Mouse (Mus musculus) cerebral cortex, adult 2 months (tissue): Measurements from ENCODE around the gene Rpl3l.

Experiments used
- WGBS: fragments of 180-500 bp; shearing (Covaris S2); methylation state at CpG from one replicate; pipeline ENCODE4 v1.1.7; 2018; 5-methylcytosine and 5-hydroxymethylcytosine counted together

Rpl3l gene

DNA sequence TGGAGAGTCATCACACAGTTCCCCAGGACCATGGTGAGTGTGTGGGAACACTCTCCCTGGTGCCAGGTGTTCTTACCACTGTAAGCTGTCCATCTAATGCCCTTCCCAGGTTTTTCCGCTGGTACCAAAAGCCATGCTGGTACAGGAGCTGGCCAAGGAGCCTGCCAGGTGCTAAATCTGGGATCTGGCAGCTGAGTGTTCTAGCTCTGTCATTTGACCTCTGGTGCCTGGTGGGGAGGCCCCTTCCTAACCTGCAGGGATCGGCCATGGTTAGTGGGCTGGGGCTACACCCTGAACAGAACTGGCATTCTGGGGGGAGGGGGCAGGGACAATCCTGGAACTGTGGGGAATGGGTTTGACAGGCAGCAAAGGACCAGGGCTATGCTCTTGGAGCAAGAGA is at the start of gene Rpl3l:
Rpl3l (plus strand) TSS at position 203 of the 400 bp plus-strand sequence.
- 72% methylated on average over 2 of the region's 2 CpGs for WGBS

GRCm38 (mm10) chr17:24686514-24686913 is 41.1 kb upstream of the Rpl3l start:
- WGBS: 43% methylated on average over 16 of the region's 16 CpGs

DNA sequence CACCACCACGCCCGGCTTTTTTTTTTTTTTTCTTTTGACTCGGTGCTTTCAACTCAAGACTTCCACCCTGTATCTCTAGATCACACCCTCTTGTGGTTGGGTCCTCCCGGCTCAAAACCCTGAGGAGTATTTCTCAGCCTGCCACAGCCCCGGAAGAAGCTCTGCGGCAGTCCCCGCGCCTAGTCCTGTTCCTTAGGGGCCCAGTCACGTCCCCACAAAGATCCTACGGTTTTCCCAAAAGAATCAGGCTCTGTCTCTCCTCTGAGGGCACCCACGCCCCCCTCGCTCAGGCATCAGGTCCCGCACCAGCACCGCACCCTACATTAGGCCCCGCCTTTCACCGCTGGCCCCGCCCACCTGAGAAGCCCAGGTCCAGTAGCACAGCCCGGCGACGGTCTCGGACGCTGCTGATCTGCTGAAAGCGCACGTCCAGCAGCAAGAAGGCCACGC is 40.4 kb upstream of the Rpl3l start:
- WGBS: 7% methylated on average over 25 of the region's 25 CpGs

- WGBS: 22% methylated on average over 23 of the region's 23 CpGs
Measured at GRCm38 (mm10) chr17:24687599-24687998, 40.0 kb upstream of the Rpl3l start.

GRCm38 (mm10) chr17:24689251-24690081 is 38.2 kb upstream of the Rpl3l start, which contains the start of gene Syngr3:
Syngr3 (minus strand) TSS chr17:24689955.
- 1% methylated on average over 55 of the region's 55 CpGs for WGBS

GRCm38 (mm10) chr17:24692385-24692784 is 35.2 kb upstream of the Rpl3l start:
- WGBS: 86% methylated on average over 5 of the region's 5 CpGs

DNA sequence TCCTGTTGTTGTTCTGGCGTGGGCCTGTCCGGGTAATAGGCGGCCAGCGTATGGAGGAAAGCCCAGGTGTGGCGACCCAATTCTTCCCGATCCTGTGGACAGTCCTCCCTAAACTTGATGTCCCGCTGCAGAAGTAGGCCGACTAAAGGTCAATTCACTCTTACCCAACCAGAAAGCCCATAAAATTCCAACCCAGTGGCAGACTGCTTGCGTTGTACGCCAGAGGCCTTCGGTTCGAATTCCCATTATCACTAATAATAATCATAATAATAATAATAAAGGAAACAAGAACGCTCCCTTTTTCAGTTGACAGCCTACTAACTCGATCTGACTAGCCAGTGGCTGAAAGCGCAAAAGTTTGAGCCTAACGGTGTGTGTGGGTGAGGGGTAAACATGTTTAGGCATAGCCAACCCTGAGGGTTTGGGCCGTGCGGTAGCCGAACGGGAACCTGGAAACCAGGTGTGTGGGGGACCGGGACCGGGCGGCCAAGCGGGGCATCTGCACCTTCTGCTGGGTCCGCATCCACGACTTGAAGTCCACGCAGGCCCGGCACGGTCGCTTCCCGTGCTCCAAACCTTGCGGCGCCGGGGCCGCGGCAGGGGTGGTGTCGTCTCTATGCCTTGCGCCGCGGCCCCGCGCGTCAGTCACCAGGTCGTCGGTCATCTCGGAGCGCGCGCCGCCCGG is 32.2 kb upstream of the Rpl3l start:
- 8% methylated on average over 51 of the region's 51 CpGs for WGBS

- WGBS: under 1% methylated on average over 74 of the region's 76 CpGs
Measured at GRCm38 (mm10) chr17:24696011-24696697, 31.5 kb upstream of the Rpl3l start, which contains the start of the genes Gfer and Noxo1. Gfer (minus strand) TSS chr17:24696156. Noxo1 (plus strand) TSS chr17:24696234.

DNA sequence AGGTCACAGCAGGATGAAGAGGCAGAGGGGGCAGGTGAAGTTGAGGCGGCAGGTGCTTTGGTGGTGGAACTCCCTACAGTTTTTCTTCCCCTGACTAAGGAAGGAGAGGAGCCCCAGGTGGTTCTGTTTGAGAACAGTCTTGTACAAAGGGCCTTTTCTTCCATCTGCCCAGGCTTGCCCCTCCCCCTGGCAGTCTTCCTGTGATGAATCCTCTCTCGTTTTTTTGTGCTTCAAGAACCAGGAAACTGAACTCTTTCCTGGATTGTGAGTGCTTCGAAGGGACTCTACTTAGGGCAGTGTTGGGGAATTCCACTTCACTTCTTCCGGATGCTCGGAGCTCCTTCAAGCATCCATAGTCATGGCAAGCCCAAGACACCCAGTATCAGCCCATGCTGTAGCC is 29.6 kb upstream of the Rpl3l start:
- WGBS: 15% methylated on average over 5 of the region's 5 CpGs

DNA sequence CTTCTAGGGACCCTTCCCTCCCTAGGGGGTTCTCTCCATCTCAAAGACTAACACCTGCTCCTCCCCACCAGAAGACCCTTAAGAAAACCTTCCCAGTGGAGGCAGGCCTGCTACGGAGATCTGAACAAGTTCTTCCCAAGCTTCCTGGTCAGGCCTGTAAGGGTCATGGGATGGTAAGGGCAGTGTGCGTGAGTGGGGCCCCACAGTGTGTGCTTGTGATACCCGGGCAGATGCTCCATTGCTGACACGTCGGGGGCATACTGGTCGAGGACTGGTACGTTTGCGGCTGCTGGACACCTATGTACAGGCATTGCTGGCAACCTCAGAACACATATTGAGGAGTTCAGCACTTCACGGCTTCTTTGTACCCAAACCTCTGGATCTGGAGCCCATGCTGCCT is 28.9 kb upstream of the Rpl3l start:
- 75% methylated on average over 9 of the region's 9 CpGs for WGBS

GRCm38 (mm10) chr17:24699473-24699872 is 28.1 kb upstream of the Rpl3l start:
- 92% methylated on average over 2 of the region's 2 CpGs for WGBS

GRCm38 (mm10) chr17:24701251-24701650 is 26.4 kb upstream of the Rpl3l start:
- 94% methylated on average over 9 of the region's 9 CpGs for WGBS

DNA sequence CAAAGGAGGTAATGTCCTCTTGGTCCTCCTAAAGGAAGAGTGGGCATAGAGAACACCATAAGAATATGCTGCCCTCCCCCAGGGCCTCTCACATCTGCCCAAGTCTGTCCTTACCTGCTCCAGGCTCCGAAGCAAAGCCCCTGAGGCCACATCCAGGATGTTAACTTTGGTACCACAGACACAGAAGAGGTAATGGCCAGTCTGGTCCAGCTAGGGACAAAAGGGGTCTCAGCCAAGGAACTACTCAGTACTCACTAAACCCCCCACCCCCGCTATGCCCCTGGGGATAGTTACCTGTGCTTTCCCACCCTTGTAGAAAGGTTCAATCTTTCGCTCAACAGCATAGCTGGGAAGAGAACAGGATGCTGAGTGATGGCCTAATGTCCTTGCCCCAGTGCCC is 21.8 kb upstream of the Rpl3l start:
- WGBS: 95% methylated on average over 3 of the region's 3 CpGs

DNA sequence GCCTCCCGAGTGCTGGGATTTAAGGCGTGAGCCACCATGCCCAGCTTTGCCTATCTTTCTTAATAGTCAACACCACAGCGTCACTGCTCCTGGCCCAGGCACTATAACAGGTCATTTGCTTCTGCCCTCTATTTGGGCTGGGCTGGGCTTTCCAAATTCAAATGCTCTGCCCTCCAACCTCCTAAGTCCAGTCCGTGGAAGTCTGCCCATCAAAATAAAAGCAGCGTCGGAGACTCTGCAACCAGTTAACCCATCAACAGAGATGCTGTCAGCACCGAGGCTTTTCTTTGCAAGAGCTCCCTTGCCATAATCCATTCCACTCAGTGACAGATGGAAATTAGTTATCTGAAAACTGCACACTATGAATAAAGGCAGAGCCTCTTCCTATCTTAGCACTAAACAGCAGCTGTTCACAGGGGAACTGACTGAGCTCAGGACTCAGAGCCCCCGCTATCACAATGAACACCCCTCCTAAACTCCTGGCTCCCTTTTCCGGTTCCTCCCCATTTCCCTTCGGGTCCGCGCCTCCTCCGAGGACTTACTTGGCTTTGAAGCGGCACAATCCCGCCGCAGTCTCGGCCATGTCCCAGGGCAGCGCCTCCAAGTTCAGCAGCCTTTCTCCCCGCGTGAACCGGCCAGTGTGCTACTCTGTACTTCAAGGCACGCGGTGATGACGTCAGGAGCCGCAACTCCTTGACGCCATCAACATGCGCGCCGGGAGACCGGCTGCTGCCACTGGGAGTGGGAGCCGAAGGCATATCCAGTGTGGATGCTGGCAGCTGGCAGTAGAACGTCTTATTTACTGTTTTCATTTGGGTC is 20.4 kb upstream of the Rpl3l start, which contains the start of gene Tbl3:
Tbl3 (minus strand) TSS at position 679 of the 819 bp plus-strand sequence.
- 3% methylated on average over 32 of the region's 32 CpGs for WGBS

DNA sequence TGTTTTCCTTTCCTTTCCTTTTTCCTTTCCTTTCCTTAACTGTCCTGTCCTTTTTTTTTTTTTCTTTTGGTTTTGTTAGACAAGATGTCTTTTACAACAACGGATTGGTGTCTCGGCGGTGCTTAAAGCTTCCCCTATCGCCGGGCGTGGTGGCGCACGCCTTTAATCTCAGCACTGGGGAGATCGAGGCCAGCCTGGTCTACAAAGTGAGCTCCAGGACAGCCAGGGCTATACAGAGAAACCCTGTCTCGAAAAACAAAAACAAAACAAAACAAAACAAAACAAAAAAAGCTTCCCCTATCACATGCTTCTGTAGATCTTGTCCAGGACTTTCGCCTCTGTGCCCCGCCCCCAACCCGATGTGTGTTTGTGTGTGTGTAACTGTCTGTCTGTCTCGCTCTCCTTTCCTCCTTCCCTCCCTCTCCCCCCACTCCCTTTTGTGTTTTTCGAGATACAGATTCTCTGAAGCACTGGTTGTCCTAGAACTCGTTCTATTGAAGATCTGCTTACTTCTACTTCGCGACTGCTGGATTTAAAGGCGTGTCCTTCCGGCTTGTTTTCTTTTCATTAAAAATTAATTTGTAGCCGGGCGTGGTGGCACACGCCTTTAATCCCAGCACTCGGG is 19.7 kb upstream of the Rpl3l start:
- WGBS: 4% methylated on average over 24 of the region's 24 CpGs

- WGBS: 15% methylated on average over 2 of the region's 2 CpGs
Measured at GRCm38 (mm10) chr17:24708646-24709045, 19.0 kb upstream of the Rpl3l start.

GRCm38 (mm10) chr17:24715556-24715955 is 12.1 kb upstream of the Rpl3l start:
- WGBS: 69% methylated on average over 6 of the region's 6 CpGs

- 95% methylated on average over 15 of the region's 15 CpGs for WGBS
Measured at GRCm38 (mm10) chr17:24716166-24716682, 11.4 kb upstream of the Rpl3l start.

DNA sequence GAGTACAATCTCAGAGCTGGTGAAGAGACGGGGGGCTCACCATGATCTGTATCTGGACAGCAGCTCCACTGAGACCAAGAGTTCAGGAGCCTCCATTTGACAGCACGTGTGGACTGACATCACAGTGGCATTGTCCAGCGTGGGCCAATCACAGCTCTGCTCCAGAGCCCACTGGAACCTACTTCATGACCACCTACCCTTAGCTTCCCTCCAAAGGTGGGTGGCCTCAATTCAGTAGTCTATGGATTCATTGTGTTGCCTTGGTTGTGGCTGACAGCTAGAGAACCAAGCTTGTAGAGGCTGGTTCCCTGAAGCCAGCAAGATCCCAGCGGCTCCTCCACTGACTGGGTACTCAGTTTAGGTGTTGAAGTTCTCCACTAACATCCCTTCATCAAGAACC is 9.7 kb upstream of the Rpl3l start, which contains the start of the genes Rnf151 and Rps2:
Rnf151 (minus strand) TSS at position 121 of the 400 bp plus-strand sequence.
Rps2 (plus strand) TSS at position 174 of the 400 bp plus-strand sequence.
- WGBS: 69% methylated on average over 4 of the region's 4 CpGs

GRCm38 (mm10) chr17:24718938-24719337 is 8.7 kb upstream of the Rpl3l start:
- WGBS: 70% methylated on average over 5 of the region's 5 CpGs
